In genomic region chr2:181600828-181601750, GRCm38 (mm10) we compare ENCODE assay signal across 8 mouse cellular contexts. TPM values are rescaled to one million over a fixed set of nuclear protein-coding genes. Genes with fewer than 3 reads are reported as not detected.
DNase-seq lines count a peak whose midpoint lies in the region; ATAC-seq and TF ChIP-seq lines count a peak whose summit lies in the region.

No protein-coding gene starts in this region.

- H3K27me3 ChIP-seq in G1E (ENCODE audit: insufficient read depth, low read length), result peaks cover 5% of the 10 kb centered on the region; the same call in 1 of the 2 replicates
- no peaks in the 10 kb centered on the region for H3K27me3 ChIP-seq in forebrain, postnatal 0 days (ENCODE audit: insufficient read depth, low read length)
- peaks cover 5% of the 10 kb centered on the region; the same call in 1 of the 2 replicates for H3K27me3 ChIP-seq in lung, embryonic 16.5 days (ENCODE audit: control insufficient read depth, insufficient read depth, low read depth, low read length)

- DNase-seq in G1E (ENCODE audit: low spot score), result peak; percentile 92
- peak; percentile 97 for DNase-seq in cerebellum, adult 18-20 months
- DNase-seq in forebrain, postnatal 0 days, result peak; percentile 99
- DNase-seq in layer of hippocampus, adult 9-10 months (ENCODE audit: low spot score), result peak; percentile 97
- peak; percentile 88 for DNase-seq in ovary, postnatal 10 days (ENCODE audit: low spot score)
- DNase-seq in thymus, postnatal 10 days (ENCODE audit: low spot score in 2 of 2), result peak; percentile 95 to 97

- peaks cover 33% of the 10 kb centered on the region for H3K36me3 ChIP-seq in G1E (replicated peaks)
- peaks cover 9% of the 10 kb centered on the region; the same call in 1 of the 2 replicates for H3K36me3 ChIP-seq in forebrain, postnatal 0 days (ENCODE audit: insufficient read depth)
- no peaks in the 10 kb centered on the region for H3K36me3 ChIP-seq in lung, embryonic 16.5 days (ENCODE audit: control insufficient read depth, insufficient read depth, low read length)

- under 1% methylated on average over 57 of the region's 57 CpGs for whole genome bisulfite sequencing in forebrain, postnatal 0 days
- WGBS in lung, embryonic 16.5 days, result 2% methylated on average over 57 of the region's 57 CpGs

- peak; percentile 96 for ATAC-seq in G1E (ENCODE audit: extremely low read depth, insufficient number of reproducible peaks, low FRiP score, poor library complexity, severe bottlenecking)
- ATAC-seq in forebrain, postnatal 0 days, result peak; percentile 97
- peak; percentile 83 to 90 for ATAC-seq in hematopoietic stem cell, adult 5-6 weeks (replicated peaks in 1 of 2; ENCODE audit: insufficient read depth in 1 of 2, low FRiP score in 2 of 2, low TSS enrichment in 1 of 2, low read depth in 1 of 2, poor library complexity in 2 of 2, severe bottlenecking in 2 of 2)
- ATAC-seq in lung, embryonic 16.5 days (ENCODE audit: low read depth), result peak; percentile 94

- H3K27ac ChIP-seq in forebrain, postnatal 0 days (ENCODE audit: low read depth, low read length), result peak overlapping the region; percentile 84
- peak overlapping the region; percentile 81 for H3K27ac ChIP-seq in lung, embryonic 16.5 days (ENCODE audit: low read length)

- TF ChIP-seq CTCF in G1E (IDR thresholded peaks at IDR 0.05; ENCODE audit: low read depth, low read length), result no peak
- TF ChIP-seq CTCF in forebrain, postnatal 0 days (IDR thresholded peaks at IDR 0.05; ENCODE audit: low read depth), result no peak; the same call in 1 of the 2 replicates

- H3K9me3 ChIP-seq in G1E (replicated peaks), result no peaks in the 10 kb centered on the region
- H3K9me3 ChIP-seq in forebrain, postnatal 0 days (ENCODE audit: low read length), result no peaks in the 10 kb centered on the region
- H3K9me3 ChIP-seq in lung, embryonic 16.5 days (ENCODE audit: control insufficient read depth, low read length), result no peaks in the 10 kb centered on the region

- peak overlapping the region; percentile 94 for H3K9ac ChIP-seq in forebrain, postnatal 0 days
- H3K9ac ChIP-seq in lung, embryonic 16.5 days (ENCODE audit: low read length), result peak overlapping the region; percentile 94

- peaks cover 70% of the 10 kb centered on the region for H3K4me1 ChIP-seq in G1E (ENCODE audit: insufficient read depth, low read depth, low read length)
- peaks cover 13% of the 10 kb centered on the region for H3K4me1 ChIP-seq in forebrain, postnatal 0 days (ENCODE audit: insufficient read depth)
- peaks cover 24% of the 10 kb centered on the region for H3K4me1 ChIP-seq in lung, embryonic 16.5 days (replicated peaks; ENCODE audit: control insufficient read depth, insufficient read depth, low read length)

- peak overlapping the region; percentile 57 for H3K4me2 ChIP-seq in forebrain, postnatal 0 days (ENCODE audit: low read depth)
- H3K4me2 ChIP-seq in lung, embryonic 16.5 days (ENCODE audit: low read depth, low read length), result peak overlapping the region; percentile 65

- peak overlapping the region; percentile 95 for H3K4me3 ChIP-seq in G1E (ENCODE audit: low read depth, low read length)
- H3K4me3 ChIP-seq in forebrain, postnatal 0 days (ENCODE audit: low read depth, low read length), result peak overlapping the region; percentile 87
- H3K4me3 ChIP-seq in lung, embryonic 16.5 days (ENCODE audit: low read length), result peak overlapping the region; percentile 98

RNA-seq across cellular contexts. Expression of gene Samd10, which starts 2.1 kb away (rescaled TPM):
- total RNA-seq in G1E (2014; fragmentation: Nextera tagmentation), result 10.6 and 16.1 TPM in 2 replicates
- total RNA-seq in G1E (2017), result 2.5 and 3.1 TPM in 2 replicates
- 7.6 and 9.7 TPM in 2 replicates for polyA plus RNA-seq in G1E (2012)
- 64.9 and 85.6 TPM in 2 replicates for total RNA-seq in forebrain, postnatal 0 days (2014; rRNA removed)
- 82.6 and 108 TPM in 2 replicates for polyA plus RNA-seq in forebrain, postnatal 0 days (2015; fragmentation: Nextera tagmentation; extraction: Ambion mirVana)
- total RNA-seq in hematopoietic stem cell, adult 5-6 weeks (2017), result 9.0 and 9.2 TPM in 2 replicates
- 30.1 and 31.0 TPM in 2 replicates for polyA plus RNA-seq in lung, embryonic 16.5 days (2015; fragmentation: Nextera tagmentation; extraction: Ambion mirVana)

RNA-seq across cellular contexts. Expression of gene Zfp512b, which starts 8.5 kb away (rescaled TPM):
- 19.9 and 40.5 TPM in 2 replicates for total RNA-seq in G1E (2014; fragmentation: Nextera tagmentation)
- 16.3 and 19.8 TPM in 2 replicates for total RNA-seq in G1E (2017)
- polyA plus RNA-seq in G1E (2012), result 88.2 and 90.0 TPM in 2 replicates
- total RNA-seq in forebrain, postnatal 0 days (2014; rRNA removed), result 74.6 and 75.6 TPM in 2 replicates
- 44.7 and 62.3 TPM in 2 replicates for polyA plus RNA-seq in forebrain, postnatal 0 days (2015; fragmentation: Nextera tagmentation; extraction: Ambion mirVana)
- 17.1 and 40.2 TPM in 2 replicates for total RNA-seq in hematopoietic stem cell, adult 5-6 weeks (2017)
- polyA plus RNA-seq in lung, embryonic 16.5 days (2015; fragmentation: Nextera tagmentation; extraction: Ambion mirVana), result 34.9 and 37.2 TPM in 2 replicates

RNA-seq across cellular contexts. Expression of gene Prpf6, which starts 9.4 kb away (rescaled TPM):
- 53.1 and 60.8 TPM in 2 replicates for total RNA-seq in G1E (2014; fragmentation: Nextera tagmentation)
- 76.4 and 91.9 TPM in 2 replicates for total RNA-seq in G1E (2017)
- polyA plus RNA-seq in G1E (2012), result 20.3 and 27.8 TPM in 2 replicates
- 45.8 and 49.6 TPM in 2 replicates for total RNA-seq in forebrain, postnatal 0 days (2014; rRNA removed)
- polyA plus RNA-seq in forebrain, postnatal 0 days (2015; fragmentation: Nextera tagmentation; extraction: Ambion mirVana), result 43.7 and 46.5 TPM in 2 replicates
- 74.3 and 120 TPM in 2 replicates for total RNA-seq in hematopoietic stem cell, adult 5-6 weeks (2017)
- polyA plus RNA-seq in lung, embryonic 16.5 days (2015; fragmentation: Nextera tagmentation; extraction: Ambion mirVana), result 59.1 and 59.3 TPM in 2 replicates

RNA-seq across cellular contexts. Expression of gene Uckl1, which starts 16.4 kb away (rescaled TPM):
- total RNA-seq in G1E (2014; fragmentation: Nextera tagmentation) (51.3 and 66.0 TPM in 2 replicates), G1E (2017) (54.9 and 63.9 TPM in 2 replicates)
- 46.9 and 63.2 TPM in 2 replicates for polyA plus RNA-seq in G1E (2012)
- 55.8 and 59.1 TPM in 2 replicates for total RNA-seq in forebrain, postnatal 0 days (2014; rRNA removed)
- 42.7 and 43.0 TPM in 2 replicates for polyA plus RNA-seq in forebrain, postnatal 0 days (2015; fragmentation: Nextera tagmentation; extraction: Ambion mirVana)
- total RNA-seq in hematopoietic stem cell, adult 5-6 weeks (2017), result 66.1 and 82.4 TPM in 2 replicates
- 49.1 and 54.6 TPM in 2 replicates for polyA plus RNA-seq in lung, embryonic 16.5 days (2015; fragmentation: Nextera tagmentation; extraction: Ambion mirVana)

RNA-seq across cellular contexts. Expression of gene Gm29797, which starts 55.7 kb away (rescaled TPM):
- total RNA-seq in G1E (2014; fragmentation: Nextera tagmentation), result not detected in 2 replicates
- not detected in 2 replicates for total RNA-seq in G1E (2017)
- polyA plus RNA-seq in G1E (2012), result 0.12 TPM in 1 of 2 replicates, not detected in the other
- not detected in 2 replicates for total RNA-seq in forebrain, postnatal 0 days (2014; rRNA removed)
- polyA plus RNA-seq in forebrain, postnatal 0 days (2015; fragmentation: Nextera tagmentation; extraction: Ambion mirVana), result not detected in 2 replicates
- not detected in 2 replicates for total RNA-seq in hematopoietic stem cell, adult 5-6 weeks (2017)
- polyA plus RNA-seq in lung, embryonic 16.5 days (2015; fragmentation: Nextera tagmentation; extraction: Ambion mirVana), result 0.21 and 0.49 TPM in 2 replicates

Comparison
In these comparisons a context has a peak if more than half of its experiments do, and no peak if none do; other contexts are left out.
1. Peak in every context shown above with its lines: DNase-seq, ATAC-seq, H3K4me3 ChIP-seq and H3K27ac ChIP-seq.